Mouse (Mus musculus): ENCODE data around the gene Aff3. TPM values are rescaled to one million over a fixed set of nuclear protein-coding genes. Genes with fewer than 3 reads are reported as not detected.

Gene Aff3
- total RNA-seq, 1 experiment: 1.7 TPM

- no peaks in the 10 kb centered on the region for H3K36me3 ChIP-seq (ENCODE audit: control insufficient read depth, insufficient read depth, low read length, poor library complexity, severe bottlenecking)
- H3K9ac ChIP-seq (ENCODE audit: insufficient read depth, low read depth, low read length, poor library complexity, severe bottlenecking): no peak overlapping the region
- H3K4me3 ChIP-seq (ENCODE audit: insufficient read depth in 1 of 2, low read depth in 1 of 2, low read length in 2 of 2, poor library complexity in 1 of 2, severe bottlenecking in 1 of 2): no peak overlapping the region
- TF ChIP-seq ZC3H11A (IDR thresholded peaks at IDR 0.05; ENCODE audit: borderline replicate concordance, low read depth, low read length): no peak
- no peak for TF ChIP-seq HCFC1 (IDR thresholded peaks at IDR 0.05; ENCODE audit: borderline replicate concordance, insufficient read depth, low read length)
- no peak for TF ChIP-seq CHD2 (IDR thresholded peaks at IDR 0.05; ENCODE audit: low read depth, low read length)
- TF ChIP-seq MAFK (IDR thresholded peaks at IDR 0.05; ENCODE audit: insufficient read depth, low read depth, low read length): no peak
- no peak for TF ChIP-seq ZNF384 (IDR thresholded peaks at IDR 0.05; ENCODE audit: low read depth, low read length)
- H3K4me1 ChIP-seq (ENCODE audit: control insufficient read depth in 2 of 2, insufficient read depth in 2 of 2, low read length in 2 of 2, poor library complexity in 1 of 2): no peaks in the 10 kb centered on the region
- no peak overlapping the region for H3K27ac ChIP-seq (ENCODE audit: insufficient read depth, low read depth, low read length, poor library complexity, severe bottlenecking)
- DNase-seq (ENCODE audit: low read depth, low spot score): no peak
- in situ Hi-C loops (cut with MboI; ENCODE audit: low sequenced_read_pairs in 2 of 2, unreplicated experiment in 2 of 2): no loop called here
- no peaks in the 10 kb centered on the region for H3K9me3 ChIP-seq (ENCODE audit: control insufficient read depth, insufficient read depth, low read depth, low read length)
Measured at GRCm38 (mm10) chr1:38601802-38602508, 62.8 kb downstream of the Aff3 start.

- in situ Hi-C loops (cut with MboI; ENCODE audit: low sequenced_read_pairs in 2 of 2, unreplicated experiment in 2 of 2): no loop called here
- H3K9me3 ChIP-seq (ENCODE audit: control insufficient read depth, insufficient read depth, low read depth, low read length): no peaks in the 10 kb centered on the region
- H3K4me3 ChIP-seq (ENCODE audit: insufficient read depth in 1 of 2, low read depth in 1 of 2, low read length in 2 of 2, poor library complexity in 1 of 2, severe bottlenecking in 1 of 2): no peak overlapping the region
- no peak overlapping the region for H3K27ac ChIP-seq (ENCODE audit: insufficient read depth, low read depth, low read length, poor library complexity, severe bottlenecking)
- no peaks in the 10 kb centered on the region for H3K4me1 ChIP-seq (ENCODE audit: control insufficient read depth in 2 of 2, insufficient read depth in 2 of 2, low read length in 2 of 2, poor library complexity in 1 of 2)
- TF ChIP-seq ZC3H11A (IDR thresholded peaks at IDR 0.05; ENCODE audit: borderline replicate concordance, low read depth, low read length): no peak
- no peak overlapping the region for H3K9ac ChIP-seq (ENCODE audit: insufficient read depth, low read depth, low read length, poor library complexity, severe bottlenecking)
- no peak for DNase-seq (ENCODE audit: low read depth, low spot score)
- H3K36me3 ChIP-seq (ENCODE audit: control insufficient read depth, insufficient read depth, low read length, poor library complexity, severe bottlenecking): no peaks in the 10 kb centered on the region
Measured at GRCm38 (mm10) chr1:38595311-38595710, 69.4 kb downstream of the Aff3 start.

- no peak for DNase-seq (ENCODE audit: low read depth, low spot score)
- TF ChIP-seq MAFK (IDR thresholded peaks at IDR 0.05; ENCODE audit: insufficient read depth, low read depth, low read length) (no peak), CHD2 (IDR thresholded peaks at IDR 0.05; ENCODE audit: low read depth, low read length) (no peak), ZNF384 (IDR thresholded peaks at IDR 0.05; ENCODE audit: low read depth, low read length) (no peak), ZC3H11A (IDR thresholded peaks at IDR 0.05; ENCODE audit: borderline replicate concordance, low read depth, low read length) (no peak), HCFC1 (IDR thresholded peaks at IDR 0.05; ENCODE audit: borderline replicate concordance, insufficient read depth, low read length) (no peak)
- in situ Hi-C loops (cut with MboI; ENCODE audit: low sequenced_read_pairs in 2 of 2, unreplicated experiment in 2 of 2): no loop called here
- H3K9ac ChIP-seq (ENCODE audit: insufficient read depth, low read depth, low read length, poor library complexity, severe bottlenecking): no peak overlapping the region
- H3K4me1 ChIP-seq (ENCODE audit: control insufficient read depth in 2 of 2, insufficient read depth in 2 of 2, low read length in 2 of 2, poor library complexity in 1 of 2): no peaks in the 10 kb centered on the region
- no peak overlapping the region for H3K4me3 ChIP-seq (ENCODE audit: insufficient read depth in 1 of 2, low read depth in 1 of 2, low read length in 2 of 2, poor library complexity in 1 of 2, severe bottlenecking in 1 of 2)
- H3K27ac ChIP-seq (ENCODE audit: insufficient read depth, low read depth, low read length, poor library complexity, severe bottlenecking): no peak overlapping the region
- no peaks in the 10 kb centered on the region for H3K9me3 ChIP-seq (ENCODE audit: control insufficient read depth, insufficient read depth, low read depth, low read length)
- no peaks in the 10 kb centered on the region for H3K36me3 ChIP-seq (ENCODE audit: control insufficient read depth, insufficient read depth, low read length, poor library complexity, severe bottlenecking)
Measured at GRCm38 (mm10) chr1:38594766-38595165, 70.0 kb downstream of the Aff3 start.

- TF ChIP-seq ZNF384 (IDR thresholded peaks at IDR 0.05; ENCODE audit: low read depth, low read length) (no peak), HCFC1 (IDR thresholded peaks at IDR 0.05; ENCODE audit: borderline replicate concordance, insufficient read depth, low read length) (no peak), CHD2 (IDR thresholded peaks at IDR 0.05; ENCODE audit: low read depth, low read length) (no peak), MAFK (IDR thresholded peaks at IDR 0.05; ENCODE audit: insufficient read depth, low read depth, low read length) (no peak), ZC3H11A (IDR thresholded peaks at IDR 0.05; ENCODE audit: borderline replicate concordance, low read depth, low read length) (no peak)
- Histone ChIP-seq H3K4me3 (ENCODE audit: insufficient read depth in 1 of 2, low read depth in 1 of 2, low read length in 2 of 2, poor library complexity in 1 of 2, severe bottlenecking in 1 of 2) (no peak overlapping the region), H3K36me3 (ENCODE audit: control insufficient read depth, insufficient read depth, low read length, poor library complexity, severe bottlenecking) (no peaks in the 10 kb centered on the region), H3K9ac (ENCODE audit: insufficient read depth, low read depth, low read length, poor library complexity, severe bottlenecking) (no peak overlapping the region), H3K27ac (ENCODE audit: insufficient read depth, low read depth, low read length, poor library complexity, severe bottlenecking) (no peak overlapping the region), H3K9me3 (ENCODE audit: control insufficient read depth, insufficient read depth, low read depth, low read length) (no peaks in the 10 kb centered on the region), H3K4me1 (ENCODE audit: control insufficient read depth in 2 of 2, insufficient read depth in 2 of 2, low read length in 2 of 2, poor library complexity in 1 of 2) (no peaks in the 10 kb centered on the region)
- no peak for DNase-seq (ENCODE audit: low read depth, low spot score)
- in situ Hi-C loops (cut with MboI; ENCODE audit: low sequenced_read_pairs in 2 of 2, unreplicated experiment in 2 of 2): no loop called here
Measured at GRCm38 (mm10) chr1:38591194-38591593, 73.6 kb downstream of the Aff3 start.

GRCm38 (mm10) chr1:38588741-38589140 is 76.0 kb downstream of the Aff3 start:
- Histone ChIP-seq H3K36me3 (ENCODE audit: control insufficient read depth, insufficient read depth, low read length, poor library complexity, severe bottlenecking) (no peaks in the 10 kb centered on the region), H3K4me3 (ENCODE audit: insufficient read depth in 1 of 2, low read depth in 1 of 2, low read length in 2 of 2, poor library complexity in 1 of 2, severe bottlenecking in 1 of 2) (no peak overlapping the region), H3K27ac (ENCODE audit: insufficient read depth, low read depth, low read length, poor library complexity, severe bottlenecking) (no peak overlapping the region), H3K9me3 (ENCODE audit: control insufficient read depth, insufficient read depth, low read depth, low read length) (no peaks in the 10 kb centered on the region), H3K9ac (ENCODE audit: insufficient read depth, low read depth, low read length, poor library complexity, severe bottlenecking) (no peak overlapping the region), H3K4me1 (ENCODE audit: control insufficient read depth in 2 of 2, insufficient read depth in 2 of 2, low read length in 2 of 2, poor library complexity in 1 of 2) (no peaks in the 10 kb centered on the region)
- TF ChIP-seq ZC3H11A (IDR thresholded peaks at IDR 0.05; ENCODE audit: borderline replicate concordance, low read depth, low read length): no peak
- no peak for TF ChIP-seq MAFK (IDR thresholded peaks at IDR 0.05; ENCODE audit: insufficient read depth, low read depth, low read length)
- no peak for TF ChIP-seq HCFC1 (IDR thresholded peaks at IDR 0.05; ENCODE audit: borderline replicate concordance, insufficient read depth, low read length)
- TF ChIP-seq ZNF384 (IDR thresholded peaks at IDR 0.05; ENCODE audit: low read depth, low read length): no peak
- no peak for TF ChIP-seq CHD2 (IDR thresholded peaks at IDR 0.05; ENCODE audit: low read depth, low read length)
- no peak for DNase-seq (ENCODE audit: low read depth, low spot score)
- in situ Hi-C loops (cut with MboI; ENCODE audit: low sequenced_read_pairs in 2 of 2, unreplicated experiment in 2 of 2): no loop called here
